Mouse (Mus musculus): ENCODE data around the gene Ccnb1. TPM values are rescaled to one million over a fixed set of nuclear protein-coding genes. Genes with fewer than 3 reads are reported as not detected.
"Not testable (repeated sequence)": the region's sequence is repeated elsewhere in the genome, so short reads cannot be mapped to it uniquely, and the experiment has no call there.

Ccnb1 gene
- total RNA-seq (2021): 1 to 10 TPM; 4.2 to 4.3 TPM
- long read RNA-seq, experiment 1, transcript Ccnb1-201 (9 exons, 2,489 nt): major isoform, 8 of 8 reads
- long read RNA-seq, experiment 1, partial matches to known transcripts: 0 of 8 reads
- long read RNA-seq, experiment 1, other reads (novel, unspliced or antisense): 0 of 8 reads
- long read RNA-seq, experiment 2, transcript Ccnb1-201 (9 exons, 2,489 nt): major isoform, 8 of 9 reads
- long read RNA-seq, experiment 2, partial matches to known transcripts: 1 of 9 reads
- long read RNA-seq, experiment 2, other reads (novel, unspliced or antisense): 0 of 9 reads

DNA sequence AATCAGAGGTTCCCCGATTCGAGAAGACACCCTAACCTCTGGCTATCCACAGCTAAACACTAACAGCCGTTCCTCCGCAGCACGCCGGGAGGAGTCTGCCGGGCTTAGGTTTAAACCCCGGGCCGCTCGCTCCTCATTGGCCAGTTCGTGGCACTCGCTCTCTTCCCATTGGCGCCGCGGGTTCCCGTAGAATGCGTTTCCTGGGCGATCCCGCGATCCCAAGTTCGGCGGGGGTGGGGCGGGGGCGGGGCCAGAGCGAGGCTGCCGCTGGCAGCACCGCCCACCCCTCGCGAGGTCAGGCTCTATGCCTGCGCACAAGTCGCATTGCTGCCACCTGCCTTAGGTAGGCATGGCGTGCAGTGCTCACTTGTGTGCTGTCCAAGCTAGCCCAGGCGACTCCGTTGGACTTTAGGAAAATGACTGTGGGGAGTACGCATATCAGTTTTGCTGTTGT is at the start of gene Ccnb1:
TSS of gene Ccnb1 (minus strand) at position 157 of the 454 bp plus-strand sequence.
- peak; percentile 94 for DNase-seq
- intact Hi-C loops (cut with DNase I; ENCODE audit: low total_unique reads): no loop called here

DNA sequence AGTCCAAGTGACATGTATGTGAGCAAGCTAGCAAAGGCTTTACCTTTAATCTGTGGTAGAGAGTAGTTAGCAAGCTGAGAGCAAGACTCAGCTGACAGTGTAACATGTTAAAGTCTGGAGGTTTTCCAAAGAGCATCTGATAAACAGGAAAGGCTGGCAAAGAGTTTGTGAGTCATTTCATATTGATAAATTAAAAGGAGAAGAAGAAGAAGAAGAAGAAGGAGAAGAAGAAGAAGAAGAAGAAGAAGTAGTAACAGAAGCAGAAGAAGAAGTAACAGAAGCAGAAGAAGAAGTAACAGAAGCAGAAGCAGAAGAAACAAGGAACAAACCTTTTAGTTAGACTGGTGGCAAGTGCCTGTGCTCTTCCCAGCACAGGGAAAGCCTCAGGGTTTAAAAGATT is 48.4 kb upstream of the Ccnb1 start:
- intact Hi-C loops (cut with DNase I; ENCODE audit: low total_unique reads): no loop called here
- DNase-seq: no peak

DNA sequence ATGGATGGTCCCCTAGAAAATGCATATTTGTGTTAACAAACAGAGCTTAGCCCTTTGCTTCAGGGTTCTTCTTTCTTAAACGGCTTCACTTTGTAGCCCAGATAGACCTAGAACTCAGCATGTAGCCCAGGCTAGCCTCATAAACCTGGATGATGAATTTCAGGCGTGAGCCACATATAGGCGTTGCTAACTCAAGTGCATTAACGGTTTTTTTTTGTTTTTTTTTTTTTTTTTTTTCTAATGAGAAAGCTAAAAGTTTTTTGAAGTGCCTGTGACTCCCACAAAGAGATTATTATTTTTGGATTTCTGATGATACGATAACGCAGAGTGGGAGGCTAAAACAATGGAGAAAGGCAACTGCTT is 47.3 kb upstream of the Ccnb1 start:
- DNase-seq: no peak
- intact Hi-C loops (cut with DNase I; ENCODE audit: low total_unique reads): no loop called here

DNA sequence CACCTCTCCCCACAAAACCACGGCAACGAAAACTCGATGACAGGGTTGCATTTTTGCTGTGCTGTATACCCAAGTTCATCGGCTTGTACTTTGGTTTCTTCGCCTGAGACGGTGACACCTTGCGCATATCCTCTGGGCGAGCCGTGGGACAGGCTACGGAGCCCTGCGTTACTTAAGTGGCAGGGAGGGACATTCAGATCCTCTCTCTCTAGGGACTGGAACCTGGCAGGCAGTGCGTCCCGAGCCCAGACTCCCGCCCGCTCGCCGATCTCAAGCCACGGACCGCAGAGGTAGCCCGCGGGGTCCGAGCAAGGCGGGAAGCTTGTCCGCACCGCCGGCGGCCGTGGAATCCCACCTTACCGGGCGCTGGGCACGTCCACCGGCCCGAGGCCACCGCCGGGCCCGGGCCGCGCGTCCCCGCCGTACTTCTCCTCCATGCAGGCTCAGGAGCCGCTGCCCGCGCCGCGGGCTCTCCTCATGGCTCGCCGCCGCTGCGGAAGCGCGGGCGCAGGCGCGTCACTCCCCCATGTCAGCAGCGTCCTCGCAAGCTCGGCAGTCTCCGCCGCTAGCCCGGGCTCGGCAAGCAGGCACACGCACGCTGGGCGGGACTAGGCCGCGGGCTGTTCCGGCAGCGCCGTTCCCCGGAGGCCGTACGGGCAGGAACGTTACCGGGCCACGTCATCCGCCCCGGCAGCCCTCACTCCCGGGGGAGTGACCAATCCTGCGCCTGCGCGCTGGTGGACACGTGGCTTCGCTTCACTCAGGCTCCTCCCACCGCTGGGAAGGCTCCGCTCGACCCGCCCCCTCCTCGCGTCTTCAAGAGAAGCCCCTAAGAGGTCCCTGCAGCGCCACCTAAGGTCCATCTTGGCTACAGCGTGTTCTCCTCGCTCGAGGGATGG is 46.6 kb upstream of the Ccnb1 start, which contains the start of gene Slc30a5:
TSS of gene Slc30a5 (minus strand) at position 687 of the 899 bp plus-strand sequence.
- intact Hi-C loops (cut with DNase I; ENCODE audit: low total_unique reads): no loop called here
- DNase-seq: peak; percentile 100

DNA sequence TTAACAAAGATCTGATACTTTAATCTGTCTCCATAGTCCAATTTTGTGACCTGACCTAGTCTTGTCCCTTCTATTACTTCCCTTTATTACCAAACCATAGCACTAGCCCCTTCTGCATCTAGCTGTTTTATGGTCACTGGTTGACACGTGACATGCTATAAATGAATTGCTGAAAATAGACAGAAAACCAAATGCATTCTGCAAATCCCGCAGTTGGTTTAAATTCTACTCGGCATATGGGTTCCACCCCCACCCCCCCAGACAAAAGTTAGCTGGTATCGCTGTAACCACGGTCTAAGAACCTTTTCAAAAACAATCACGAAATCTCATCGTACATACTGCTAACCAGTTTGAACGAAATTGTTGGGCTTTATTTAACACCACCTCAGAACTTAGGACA is 45.8 kb upstream of the Ccnb1 start:
- intact Hi-C loops (cut with DNase I; ENCODE audit: low total_unique reads): no loop called here
- no peak for DNase-seq

DNA sequence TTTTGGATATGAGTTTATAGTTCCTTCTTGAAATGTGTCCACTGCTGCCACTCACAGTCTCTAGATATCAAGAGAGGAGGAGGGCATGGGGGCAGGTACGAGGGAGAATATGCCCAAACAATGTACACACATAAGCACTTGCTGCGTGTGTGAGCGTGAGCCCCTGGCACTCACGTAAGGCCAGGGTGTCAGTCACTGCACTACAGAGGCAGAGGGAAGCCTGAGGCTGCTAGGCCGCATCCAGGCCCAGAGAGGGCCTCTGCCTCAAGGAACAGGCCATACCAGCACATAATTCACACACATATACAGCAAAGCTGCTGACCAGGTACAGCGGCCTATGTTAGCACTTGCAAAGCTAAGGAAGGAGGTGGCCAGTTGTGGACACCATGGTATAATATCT is 44.8 kb upstream of the Ccnb1 start:
- no peak for DNase-seq
- intact Hi-C loops (cut with DNase I; ENCODE audit: low total_unique reads): no loop called here

DNA sequence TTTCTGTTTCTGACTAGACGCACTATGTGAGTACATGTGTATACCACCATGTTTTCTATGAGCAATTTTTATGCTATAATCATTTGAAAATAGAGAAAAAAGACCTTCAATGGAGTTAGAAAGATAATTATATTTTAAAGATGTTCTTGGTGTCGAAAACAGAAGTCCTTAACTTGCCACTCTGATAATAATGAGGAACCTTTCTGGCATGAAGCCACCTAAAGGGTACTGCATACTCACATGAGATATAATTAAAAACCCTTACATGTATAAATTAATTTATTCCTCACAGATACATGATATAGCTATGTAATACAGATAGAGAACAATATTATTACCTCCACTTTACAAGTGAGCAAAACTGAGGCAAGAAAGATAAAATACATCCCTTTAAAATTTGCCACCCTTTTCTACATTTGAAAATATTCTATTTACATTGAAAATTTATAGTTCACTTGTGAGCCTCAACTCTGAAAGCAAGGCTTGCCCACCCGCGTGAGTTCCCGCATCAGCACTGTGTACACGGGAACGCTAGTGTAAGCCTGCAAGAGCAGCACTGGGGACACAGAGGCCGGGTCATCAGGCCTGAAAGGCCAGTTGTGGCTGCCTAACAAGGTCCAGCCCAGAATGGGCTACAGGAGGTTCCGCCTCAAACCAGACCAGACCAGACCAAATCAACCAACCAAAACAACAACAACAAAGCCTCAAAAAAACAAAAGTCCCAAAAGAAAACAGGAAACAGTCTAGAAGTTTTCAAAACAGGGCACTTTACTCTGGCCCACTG is 39.4 kb upstream of the Ccnb1 start:
- intact Hi-C loops (cut with DNase I; ENCODE audit: low total_unique reads): no loop called here

DNA sequence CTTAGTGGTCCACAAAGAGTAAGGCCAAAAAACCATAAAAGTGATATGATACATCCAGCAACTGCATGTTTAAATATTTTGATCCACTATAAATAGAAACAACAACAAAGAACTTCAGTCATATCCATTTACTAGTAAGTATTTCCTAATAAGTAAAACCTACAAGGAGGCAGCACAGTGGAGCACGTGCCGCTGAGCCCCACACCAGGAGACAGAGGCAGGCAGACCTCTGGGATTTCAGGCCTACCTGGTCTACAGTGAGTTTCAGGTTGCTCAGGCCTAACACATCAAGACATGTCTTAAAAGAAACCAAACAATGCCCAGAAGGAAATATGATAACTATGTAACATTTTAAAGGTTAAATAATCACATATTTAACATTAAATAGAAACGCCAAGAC is 38.5 kb upstream of the Ccnb1 start:
- DNase-seq: no peak
- intact Hi-C loops (cut with DNase I; ENCODE audit: low total_unique reads): no loop called here

More for the DNA sequence above, 39.4 kb upstream of the Ccnb1 start:
- DNase-seq: no peak

DNA sequence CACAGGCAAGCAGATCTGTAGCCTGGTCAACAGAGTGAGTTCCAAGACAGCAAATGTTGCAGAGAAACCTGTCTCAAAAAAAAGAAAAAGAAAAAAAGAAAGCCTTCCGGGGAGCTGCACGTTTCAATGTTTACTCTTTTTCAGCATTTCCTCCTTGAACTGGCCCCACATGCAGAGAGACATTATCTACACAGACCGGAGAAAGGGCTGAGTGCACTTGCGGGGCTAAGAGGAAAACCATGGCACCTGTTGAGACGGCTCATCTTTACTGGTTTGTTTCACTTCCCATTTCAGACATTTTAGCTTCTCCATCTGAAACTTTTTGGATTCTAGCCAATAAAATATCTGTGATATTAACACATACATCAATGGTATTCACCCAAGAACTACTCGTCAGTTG is 37.9 kb upstream of the Ccnb1 start:
- intact Hi-C loops (cut with DNase I; ENCODE audit: low total_unique reads): no loop called here
- DNase-seq: no peak

DNA sequence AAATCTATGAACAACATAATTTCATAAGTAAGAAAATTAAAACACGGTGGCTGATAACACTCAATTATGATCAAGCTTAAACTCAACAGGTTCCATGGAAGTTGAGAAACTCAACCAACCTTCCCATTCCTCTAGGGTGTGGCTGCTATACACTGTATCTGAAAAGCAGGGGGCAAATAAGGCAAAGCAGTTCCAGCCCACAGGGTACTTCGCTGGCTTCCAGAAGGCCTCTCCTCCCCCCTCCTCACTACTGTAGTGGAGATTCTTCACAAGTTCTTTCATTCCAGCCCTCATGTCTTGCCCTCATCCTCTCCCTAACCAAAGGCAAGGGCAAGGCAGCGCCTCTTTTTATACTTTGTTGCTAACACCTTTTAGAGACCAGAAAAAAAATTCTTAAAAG is 37.5 kb upstream of the Ccnb1 start:
- intact Hi-C loops (cut with DNase I; ENCODE audit: low total_unique reads): no loop called here

DNA sequence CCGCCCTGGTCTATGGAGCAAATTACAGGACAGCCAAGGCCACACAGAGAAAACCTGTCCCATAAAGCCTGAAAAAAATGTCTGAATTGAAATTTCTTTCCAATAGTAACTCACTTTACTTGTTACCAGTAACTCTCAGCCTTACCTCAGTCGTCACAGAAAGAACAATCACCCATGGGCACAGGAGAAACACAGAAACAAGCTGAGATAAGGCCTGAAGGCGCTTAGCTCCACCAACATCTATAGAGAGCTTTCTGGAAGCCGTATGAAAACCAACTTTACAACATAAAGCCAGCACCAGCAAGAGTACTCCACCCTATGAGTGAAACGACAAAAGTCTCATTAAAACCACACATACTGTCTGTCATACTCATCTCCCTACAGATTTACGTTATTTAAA is 28.1 kb upstream of the Ccnb1 start:
- DNase-seq: no peak
- intact Hi-C loops (cut with DNase I; ENCODE audit: low total_unique reads): no loop called here

More for the DNA sequence above, 37.5 kb upstream of the Ccnb1 start:
- no peak for DNase-seq

DNA sequence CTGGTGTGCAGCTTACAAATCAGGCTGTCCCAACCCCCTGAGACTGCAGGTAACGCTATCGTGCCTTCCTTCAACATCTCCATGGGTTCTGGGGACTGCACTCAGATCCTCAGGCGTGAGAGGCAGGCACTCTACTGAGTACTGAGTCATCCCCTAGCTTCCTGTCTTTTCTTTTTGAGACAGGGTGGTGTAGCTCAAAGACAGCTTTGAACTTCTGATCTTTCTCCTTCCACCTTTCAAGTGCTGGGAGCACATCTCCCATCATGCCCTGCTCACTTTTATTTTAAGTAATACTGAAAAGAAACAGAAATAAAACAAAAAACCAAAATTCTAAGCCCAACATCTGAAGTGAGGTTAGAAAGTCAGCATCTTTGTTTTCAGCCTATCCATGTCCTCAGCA is 19.4 kb upstream of the Ccnb1 start:
- intact Hi-C loops (cut with DNase I; ENCODE audit: low total_unique reads): no loop called here
- no peak for DNase-seq

DNA sequence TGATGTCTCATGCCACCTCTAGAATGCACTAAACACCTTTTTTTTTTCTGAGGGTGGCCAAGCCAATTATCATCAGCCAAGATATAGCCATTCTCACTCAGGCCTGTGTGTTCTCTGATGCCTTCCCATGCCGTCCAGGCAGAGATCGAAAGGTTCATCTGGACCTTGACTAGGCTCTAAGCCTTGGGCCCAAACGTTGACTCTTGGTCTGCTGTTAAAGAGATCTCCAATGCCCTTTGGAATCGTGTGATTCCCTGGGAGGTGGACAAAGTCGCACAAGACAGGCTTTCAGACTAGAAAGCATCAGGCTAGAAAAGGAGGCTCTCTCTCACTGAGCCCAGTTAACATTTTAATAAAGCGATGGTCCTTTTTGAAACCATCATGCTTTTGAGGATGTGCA is 10.8 kb upstream of the Ccnb1 start:
- no peak for DNase-seq
- intact Hi-C loops (cut with DNase I; ENCODE audit: low total_unique reads): no loop called here

DNA sequence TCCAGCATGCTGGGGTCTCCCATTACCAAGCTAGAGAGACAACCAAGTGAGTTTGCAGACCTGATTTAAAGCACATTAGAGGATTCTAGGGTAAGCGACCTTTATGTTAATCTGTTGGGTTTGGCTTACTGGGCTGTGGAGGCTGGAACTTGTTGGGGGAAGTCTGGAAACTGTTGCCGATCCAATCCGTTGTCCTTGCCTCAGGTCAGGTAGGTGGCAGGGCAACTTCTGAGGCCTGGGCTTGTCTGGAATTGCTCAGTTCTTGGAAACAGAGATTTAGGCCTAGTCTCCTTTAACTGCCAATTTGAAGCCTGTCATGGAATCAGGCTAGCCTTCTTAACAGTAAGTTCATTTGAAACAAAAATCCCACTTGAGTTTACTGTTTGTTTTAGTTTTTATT is 2.7 kb upstream of the Ccnb1 start:
- no peak for DNase-seq
- intact Hi-C loops (cut with DNase I; ENCODE audit: low total_unique reads): no loop called here

DNA sequence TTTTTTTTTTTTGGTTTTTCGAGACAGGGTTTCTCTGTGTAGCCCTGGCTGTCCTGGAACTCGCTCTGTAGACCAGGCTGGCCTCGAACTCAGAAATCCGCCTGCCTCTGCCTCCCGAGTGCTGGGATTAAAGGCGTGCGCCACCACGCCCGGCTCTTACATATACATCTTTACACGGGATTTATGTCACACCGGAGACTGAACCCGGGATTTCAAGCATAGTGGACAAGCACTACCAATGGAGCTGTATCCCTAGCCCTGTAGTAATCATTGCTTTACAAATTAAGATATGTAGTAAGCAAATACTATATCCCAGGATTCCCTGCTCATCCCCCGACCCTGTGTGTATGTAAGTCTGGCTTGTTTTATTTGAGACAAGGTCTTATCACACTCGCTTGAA is 1.7 kb upstream of the Ccnb1 start:
- DNase-seq; intact Hi-C loops (cut with DNase I; ENCODE audit: low total_unique reads): not testable (repeated sequence)

DNA sequence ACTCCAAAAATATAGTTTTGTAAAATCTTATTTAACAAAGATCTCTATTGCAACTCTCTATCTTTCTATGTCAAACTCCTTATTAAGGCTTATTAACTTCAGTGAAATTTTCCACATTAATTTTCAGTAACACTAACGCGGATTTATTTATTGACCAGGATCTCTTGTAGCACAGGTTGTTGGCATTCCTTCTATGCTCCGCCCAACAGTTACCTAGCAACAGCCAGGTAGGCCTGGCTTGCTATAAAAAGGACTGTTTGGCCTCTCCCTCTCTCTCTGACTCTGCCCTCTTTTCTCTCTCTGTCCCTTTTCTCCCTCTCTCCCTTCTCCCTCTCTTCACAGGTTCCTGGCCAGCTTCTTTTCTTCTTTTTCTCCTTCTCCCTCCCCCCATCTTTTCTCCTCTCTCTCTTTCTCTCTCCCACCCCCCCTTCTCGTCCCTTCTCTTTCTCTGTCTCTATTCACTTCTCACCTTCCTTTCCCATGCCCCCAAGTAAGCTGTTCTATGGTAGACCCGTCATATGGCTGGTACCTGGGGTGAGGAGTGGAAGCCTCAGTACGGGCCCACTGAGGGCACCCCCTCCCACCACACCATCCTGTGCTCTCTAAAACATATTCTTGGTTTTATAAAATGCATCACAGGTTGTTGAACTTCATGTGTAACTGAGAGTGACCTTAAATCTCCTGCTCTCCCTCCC is 1.1 kb upstream of the Ccnb1 start:
- intact Hi-C loops (cut with DNase I; ENCODE audit: low total_unique reads): no loop called here
- no peak for DNase-seq

DNA sequence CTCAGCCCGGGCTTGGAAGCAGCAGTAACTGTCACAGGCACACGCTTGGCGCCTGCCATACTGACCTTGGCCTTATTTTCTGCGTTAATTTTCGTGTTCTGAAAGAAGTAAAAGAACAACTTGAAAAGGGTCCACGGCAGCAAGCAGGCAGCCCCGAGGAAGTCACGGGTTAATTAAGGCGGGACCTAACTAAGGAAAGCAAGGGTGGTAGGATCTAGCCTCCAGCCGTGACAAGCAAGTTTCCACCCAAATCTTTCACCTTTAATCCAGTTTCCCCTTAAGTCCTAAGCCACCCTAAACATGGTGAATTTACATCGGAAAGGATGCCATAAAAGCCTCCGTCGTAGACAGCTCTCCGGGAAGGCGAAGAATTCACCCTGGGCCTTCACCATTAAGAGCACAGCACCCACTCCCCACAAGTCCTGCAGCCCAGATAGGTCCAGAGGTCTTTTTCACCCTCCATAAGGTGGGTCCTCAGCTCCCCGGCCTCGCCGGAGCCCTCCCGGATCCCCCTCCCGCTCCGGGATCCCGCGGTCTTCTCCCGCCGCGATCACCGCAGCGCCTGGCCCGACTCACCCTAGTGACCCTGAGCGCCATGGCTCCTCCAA is 460 bp downstream of the Ccnb1 start:
- no peak for DNase-seq
- intact Hi-C loops (cut with DNase I; ENCODE audit: low total_unique reads): no loop called here

DNA sequence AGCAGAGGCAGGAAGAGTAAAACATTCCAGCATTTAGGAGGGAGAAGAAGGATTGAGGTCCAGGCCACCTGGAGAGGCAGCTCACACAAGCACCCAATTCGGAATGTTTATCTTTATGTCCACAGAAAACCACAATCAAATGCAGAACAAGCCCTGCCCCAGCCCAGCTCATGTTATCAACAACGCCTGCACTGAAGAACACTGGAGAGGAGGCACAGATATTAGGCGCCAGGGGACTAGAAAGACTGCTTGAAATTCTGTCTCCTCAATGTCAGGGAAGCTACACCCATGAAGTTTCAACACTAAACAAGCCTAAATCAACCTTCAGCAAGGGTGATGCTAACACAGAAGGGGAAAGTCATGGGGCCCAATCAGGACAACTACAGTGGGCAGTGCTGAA is 8.9 kb downstream of the Ccnb1 start:
- no peak for DNase-seq
- intact Hi-C loops (cut with DNase I; ENCODE audit: low total_unique reads): no loop called here

DNA sequence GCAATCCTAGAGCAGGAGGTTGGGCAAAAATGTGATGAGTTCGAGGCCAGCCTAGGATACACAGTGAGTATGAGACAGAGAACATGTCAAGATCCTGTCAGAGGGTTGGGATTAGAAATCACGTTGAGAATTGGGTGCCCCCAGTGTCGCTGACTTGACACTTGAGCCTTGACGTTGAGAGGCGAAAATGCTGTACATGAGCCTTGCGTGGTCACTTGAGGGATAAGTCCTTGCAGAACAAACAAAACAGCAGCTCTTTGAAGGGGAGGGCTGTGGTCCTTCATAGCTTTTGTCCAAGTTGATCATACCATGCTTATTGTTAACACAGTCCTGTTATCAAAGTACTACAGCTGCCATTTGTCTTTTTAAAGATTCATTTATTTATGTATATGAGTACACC is 9.7 kb downstream of the Ccnb1 start:
- no peak for DNase-seq
- intact Hi-C loops (cut with DNase I; ENCODE audit: low total_unique reads): no loop called here

Data from gastrocnemius, postnatal 14 days (tissue).